Mouse (Mus musculus) layer of hippocampus, adult 18-20 months (tissue): ENCODE data around the gene Vmn2r74. TPM values are rescaled to one million over a fixed set of nuclear protein-coding genes. Genes with fewer than 3 reads are reported as not detected.

Experiments used
- DNase-seq, 2 experiments: peaks; one replicate each; pipeline ENCODE4 v3.0.0; 2022; ENCODE audit warnings: low spot score in 2 of 2
- long read RNA-seq: library from polyadenylated mRNA; stranded (forward); transcript quantifications from one replicate; pipeline ENCODE4 v2.0.0, GENCODE M21; 2021
- total RNA-seq, 2 experiments: library from RNA; stranded (reverse); gene quantifications; 2 replicates each; pipeline ENCODE4 v1.2.3; 2021

Vmn2r74 gene
- not detected for total RNA-seq
- long read RNA-seq: 0 reads

- no peak for DNase-seq
Observed at GRCm38 (mm10) chr7:85961529-85961928, at the start of gene Vmn2r74. TSS of gene Vmn2r74 (minus strand) at chr7:85961629.

GRCm38 (mm10) chr7:86007533-86007932 is 46.1 kb upstream of the Vmn2r74 start:
- no peak for DNase-seq

Other genes starting within 250 kb of the Vmn2r74 start
- not detected for gene Vmn2r72, start 206.5 kb downstream of the Vmn2r74 start, total RNA-seq
- not detected for gene Vmn2r73, start 85.4 kb downstream of the Vmn2r74 start, total RNA-seq
- gene Vmn2r75, start 210.1 kb upstream of the Vmn2r74 start, total RNA-seq: not detected